Mouse (Mus musculus): ENCODE results near the gene Pir. TPM values are rescaled to one million over a fixed set of nuclear protein-coding genes. Genes with fewer than 3 reads are reported as not detected.

The Pir gene
- polyA plus RNA-seq, 1 experiment from 2014 or later: 7.1 TPM

- 69% methylated on average over 7 of the region's 7 CpGs for WGBS
- no peak overlapping the region for H3K27ac ChIP-seq
These were observed 11.9 kb downstream of the Pir start for GRCm38 (mm10) chrX:164280918-164281647.

GRCm38 (mm10) chrX:164283808-164284207 is 14.6 kb downstream of the Pir start:
- H3K27ac ChIP-seq: no peak overlapping the region
- H3K9ac ChIP-seq (replicated peaks): no peak overlapping the region
- no peak overlapping the region for H3K4me3 ChIP-seq (replicated peaks)
- H3K9me3 ChIP-seq: no peaks in the 10 kb centered on the region
- no peaks in the 10 kb centered on the region for H3K36me3 ChIP-seq
- 88% methylated on average over 4 of the region's 4 CpGs for WGBS
- H3K27me3 ChIP-seq: peaks cover 11% of the 10 kb centered on the region; the same call in 1 of the 2 replicates
- H3K4me2 ChIP-seq: no peak overlapping the region
- ATAC-seq (ENCODE audit: insufficient number of reproducible peaks, insufficient read depth, low FRiP score, low TSS enrichment, low read depth): no peak
- no peaks in the 10 kb centered on the region for H3K4me1 ChIP-seq (replicated peaks)

More at GRCm38 (mm10) chrX:164280918-164281647, 11.9 kb downstream of the Pir start:
- Histone ChIP-seq H3K4me2 (no peak overlapping the region), H3K9me3 (no peaks in the 10 kb centered on the region), H3K36me3 (no peaks in the 10 kb centered on the region), H3K9ac (replicated peaks) (no peak overlapping the region), H3K4me1 (replicated peaks) (no peaks in the 10 kb centered on the region), H3K27me3 (peaks cover 11% of the 10 kb centered on the region; the same call in 1 of the 2 replicates), H3K4me3 (replicated peaks) (no peak overlapping the region)
- no peak for ATAC-seq (ENCODE audit: insufficient number of reproducible peaks, insufficient read depth, low FRiP score, low TSS enrichment, low read depth)

- Histone ChIP-seq H3K9me3 (no peaks in the 10 kb centered on the region), H3K27me3 (peaks cover 3% of the 10 kb centered on the region; the same call in 1 of the 2 replicates), H3K36me3 (no peaks in the 10 kb centered on the region), H3K4me3 (replicated peaks) (no peak overlapping the region), H3K27ac (no peak overlapping the region), H3K4me1 (replicated peaks) (no peaks in the 10 kb centered on the region), H3K4me2 (no peak overlapping the region), H3K9ac (replicated peaks) (no peak overlapping the region)
- no peak for ATAC-seq (ENCODE audit: insufficient number of reproducible peaks, insufficient read depth, low FRiP score, low TSS enrichment, low read depth)
- WGBS: 69% methylated on average over 3 of the region's 3 CpGs
These were observed 17.9 kb downstream of the Pir start for GRCm38 (mm10) chrX:164287077-164287476.

GRCm38 (mm10) chrX:164291147-164291546 is 22.0 kb downstream of the Pir start:
- peaks cover 11% of the 10 kb centered on the region for H3K27me3 ChIP-seq

GRCm38 (mm10) chrX:164306250-164306649 is 37.1 kb downstream of the Pir start:
- WGBS: 73% methylated on average over 2 of the region's 2 CpGs
- no peak overlapping the region for H3K4me2 ChIP-seq
- H3K36me3 ChIP-seq: no peaks in the 10 kb centered on the region
- H3K9me3 ChIP-seq: no peaks in the 10 kb centered on the region
- H3K27ac ChIP-seq: no peak overlapping the region
- no peaks in the 10 kb centered on the region for H3K4me1 ChIP-seq (replicated peaks)
- H3K27me3 ChIP-seq: peaks cover 2% of the 10 kb centered on the region; the same call in 1 of the 2 replicates
- no peak for ATAC-seq (ENCODE audit: insufficient number of reproducible peaks, insufficient read depth, low FRiP score, low TSS enrichment, low read depth)
- H3K9ac ChIP-seq (replicated peaks): no peak overlapping the region
- no peak overlapping the region for H3K4me3 ChIP-seq (replicated peaks)

More at GRCm38 (mm10) chrX:164291147-164291546, 22.0 kb downstream of the Pir start:
- H3K9me3 ChIP-seq: no peaks in the 10 kb centered on the region
- ATAC-seq (ENCODE audit: insufficient number of reproducible peaks, insufficient read depth, low FRiP score, low TSS enrichment, low read depth): no peak
- H3K4me3 ChIP-seq (replicated peaks): no peak overlapping the region
- H3K36me3 ChIP-seq: no peaks in the 10 kb centered on the region
- H3K9ac ChIP-seq (replicated peaks): no peak overlapping the region
- no peak overlapping the region for H3K4me2 ChIP-seq
- WGBS: 25% methylated on average over 5 of the region's 5 CpGs
- H3K27ac ChIP-seq: no peak overlapping the region
- H3K4me1 ChIP-seq (replicated peaks): no peaks in the 10 kb centered on the region

GRCm38 (mm10) chrX:164313876-164314275 is 44.7 kb downstream of the Pir start:
- Histone ChIP-seq H3K27ac (no peak overlapping the region), H3K27me3 (peaks cover 11% of the 10 kb centered on the region)
- WGBS: 34% methylated on average over 1 of the region's 1 CpGs

GRCm38 (mm10) chrX:164318554-164318953 is 49.4 kb downstream of the Pir start:
- Histone ChIP-seq H3K4me1 (replicated peaks) (no peaks in the 10 kb centered on the region), H3K9me3 (no peaks in the 10 kb centered on the region), H3K9ac (replicated peaks) (no peak overlapping the region), H3K4me3 (replicated peaks) (no peak overlapping the region), H3K27ac (no peak overlapping the region), H3K4me2 (no peak overlapping the region), H3K36me3 (no peaks in the 10 kb centered on the region), H3K27me3 (peaks cover 16% of the 10 kb centered on the region)
- 84% methylated on average over 4 of the region's 4 CpGs for WGBS
- ATAC-seq (ENCODE audit: insufficient number of reproducible peaks, insufficient read depth, low FRiP score, low TSS enrichment, low read depth): no peak

More at GRCm38 (mm10) chrX:164313876-164314275, 44.7 kb downstream of the Pir start:
- Histone ChIP-seq H3K4me3 (replicated peaks) (no peak overlapping the region), H3K9ac (replicated peaks) (no peak overlapping the region), H3K9me3 (no peaks in the 10 kb centered on the region), H3K36me3 (no peaks in the 10 kb centered on the region), H3K4me1 (replicated peaks) (no peaks in the 10 kb centered on the region), H3K4me2 (no peak overlapping the region)
- ATAC-seq (ENCODE audit: insufficient number of reproducible peaks, insufficient read depth, low FRiP score, low TSS enrichment, low read depth): no peak

GRCm38 (mm10) chrX:164320031-164320430 is 50.9 kb downstream of the Pir start:
- peaks cover 16% of the 10 kb centered on the region for H3K27me3 ChIP-seq
- no peak overlapping the region for H3K4me3 ChIP-seq (replicated peaks)
- H3K4me2 ChIP-seq: no peak overlapping the region
- WGBS: 96% methylated on average over 3 of the region's 3 CpGs
- no peaks in the 10 kb centered on the region for H3K9me3 ChIP-seq
- no peak for ATAC-seq (ENCODE audit: insufficient number of reproducible peaks, insufficient read depth, low FRiP score, low TSS enrichment, low read depth)
- no peaks in the 10 kb centered on the region for H3K36me3 ChIP-seq
- H3K27ac ChIP-seq: no peak overlapping the region
- no peak overlapping the region for H3K9ac ChIP-seq (replicated peaks)
- H3K4me1 ChIP-seq (replicated peaks): no peaks in the 10 kb centered on the region

- Histone ChIP-seq H3K27ac (no peak overlapping the region), H3K4me2 (no peak overlapping the region), H3K4me3 (replicated peaks) (no peak overlapping the region), H3K36me3 (no peaks in the 10 kb centered on the region), H3K9me3 (no peaks in the 10 kb centered on the region), H3K27me3 (peaks cover 16% of the 10 kb centered on the region), H3K4me1 (replicated peaks) (no peaks in the 10 kb centered on the region), H3K9ac (replicated peaks) (no peak overlapping the region)
- 68% methylated on average over 5 of the region's 5 CpGs for WGBS
- ATAC-seq (ENCODE audit: insufficient number of reproducible peaks, insufficient read depth, low FRiP score, low TSS enrichment, low read depth): no peak
These were observed 53.3 kb downstream of the Pir start for GRCm38 (mm10) chrX:164322492-164322891.

- Histone ChIP-seq H3K9me3 (no peaks in the 10 kb centered on the region), H3K9ac (replicated peaks) (no peak overlapping the region), H3K4me3 (replicated peaks) (no peak overlapping the region), H3K36me3 (no peaks in the 10 kb centered on the region), H3K27me3 (peaks cover 15% of the 10 kb centered on the region), H3K4me2 (no peak overlapping the region), H3K27ac (no peak overlapping the region), H3K4me1 (replicated peaks) (no peaks in the 10 kb centered on the region)
- ATAC-seq (ENCODE audit: insufficient number of reproducible peaks, insufficient read depth, low FRiP score, low TSS enrichment, low read depth): no peak
- WGBS: 33% methylated on average over 4 of the region's 4 CpGs
These were observed 54.3 kb downstream of the Pir start for GRCm38 (mm10) chrX:164323391-164323913.

GRCm38 (mm10) chrX:164330351-164330750 is 61.2 kb downstream of the Pir start:
- no peak overlapping the region for H3K9ac ChIP-seq (replicated peaks)
- 86% methylated on average over 2 of the region's 2 CpGs for WGBS
- peaks cover 5% of the 10 kb centered on the region; the same call in 1 of the 2 replicates for H3K27me3 ChIP-seq
- H3K36me3 ChIP-seq: no peaks in the 10 kb centered on the region
- ATAC-seq (ENCODE audit: insufficient number of reproducible peaks, insufficient read depth, low FRiP score, low TSS enrichment, low read depth): no peak
- H3K4me1 ChIP-seq (replicated peaks): no peaks in the 10 kb centered on the region
- H3K27ac ChIP-seq: no peak overlapping the region
- H3K9me3 ChIP-seq: no peaks in the 10 kb centered on the region
- no peak overlapping the region for H3K4me2 ChIP-seq
- no peak overlapping the region for H3K4me3 ChIP-seq (replicated peaks)
